Mouse (Mus musculus) stomach, postnatal 0 days (tissue): ENCODE measurements at regions not wholly inside any gene's neighbourhood (a gene's known extent, or its start where the extent isn't known, plus 50 kb on each side); places are given as distances from the start of the nearest gene placed in this dataset.

Source experiments
- ATAC-seq: fragments of 200-750 bp; cut with Nextera tagmentation; 2 replicates; pipeline ENCODE4 v1.8.0; 2017; ENCODE audit not compliant: low FRiP score, low TSS enrichment
- DNase-seq: peaks from one replicate; pipeline ENCODE4 v3.0.0-alpha.2; 2016; ENCODE audit warnings: low spot score
- H3K27ac ChIP-seq: fragments of 300-500 bp; sonication (generic); replicated peaks from 2 replicates; pipeline ENCODE4 v1.5.1; 2014; ENCODE audit warnings: mild to moderate bottlenecking, control low read depth
- H3K27me3 ChIP-seq: fragments of 300-500 bp; sonication (generic); 2 replicates; pipeline ENCODE4 v1.6.1; 2014; ENCODE audit warnings: low read length; ENCODE audit not compliant: control insufficient read depth, insufficient read depth
- H3K36me3 ChIP-seq: fragments of 300-500 bp; sonication (generic); 2 replicates; pipeline ENCODE4 v1.6.1; 2014; ENCODE audit warnings: low read length, mixed read lengths; ENCODE audit not compliant: control insufficient read depth, insufficient read depth
- H3K4me1 ChIP-seq: fragments of 300-500 bp; sonication (generic); replicated peaks from 2 replicates; pipeline ENCODE4 v1.6.1; 2014; ENCODE audit warnings: antibody characterized with exemption; ENCODE audit not compliant: control insufficient read depth, insufficient read depth
- H3K4me2 ChIP-seq: fragments of 300-500 bp; sonication (generic); replicated peaks from 2 replicates; pipeline ENCODE4 v1.6.1; 2014; ENCODE audit warnings: low read depth, mild to moderate bottlenecking, control low read depth, moderate library complexity
- H3K4me3 ChIP-seq: fragments of 300-500 bp; sonication (generic); 2 replicates; pipeline ENCODE4 v1.5.1; 2014; ENCODE audit warnings: low read depth, low read length, control low read depth
- H3K9ac ChIP-seq: fragments of 300-500 bp; sonication (generic); 2 replicates; pipeline ENCODE4 v1.6.1; 2014; ENCODE audit warnings: mild to moderate bottlenecking, low read length, control low read depth, mixed read lengths
- H3K9me3 ChIP-seq: fragments of 300-500 bp; sonication (generic); 2 replicates; pipeline ENCODE4 v1.6.1; 2016; ENCODE audit warnings: low read length; ENCODE audit not compliant: control insufficient read depth
- CTCF ChIP-seq: IDR thresholded peaks from 2 replicates; pipeline ENCODE4 v1.5.1; 2016; ENCODE audit warnings: antibody characterized with exemption, low read depth, mild to moderate bottlenecking, moderate library complexity
- EP300 ChIP-seq: optimal IDR thresholded peaks from 2 replicates; pipeline ENCODE3; 2016; ENCODE audit warnings: antibody characterized with exemption
- WGBS: fragments of 180-500 bp; shearing (Covaris S2); extraction: QIAGEN DNeasy Blood & Tissue Kit; methylation state at CpG from one replicate; pipeline ENCODE4 v1.1.7; 2014; 5-methylcytosine and 5-hydroxymethylcytosine counted together

- Histone ChIP-seq H3K27ac (no peak overlapping the region), H3K27me3 (no peaks in the 10 kb centered on the region), H3K4me1 (no peaks in the 10 kb centered on the region), H3K4me2 (no peak overlapping the region), H3K4me3 (no peak overlapping the region), H3K9me3 (no peaks in the 10 kb centered on the region), H3K36me3 (no peaks in the 10 kb centered on the region), H3K9ac (no peak overlapping the region)
- DNase-seq (no peak), ATAC-seq (no peak)
- WGBS = 65% methylated on average over 4 of the region's 4 CpGs
- no peak for TF ChIP-seq EP300
- no peak for TF ChIP-seq CTCF
Observed at GRCm38 (mm10) chr4:106018936-106019335, 229.3 kb downstream of the Gm12728 start.

- 39% methylated on average over 4 of the region's 4 CpGs for WGBS
- Histone ChIP-seq H3K27ac (no peak overlapping the region), H3K4me3 (no peak overlapping the region), H3K4me1 (no peaks in the 10 kb centered on the region), H3K9me3 (no peaks in the 10 kb centered on the region), H3K9ac (no peak overlapping the region), H3K4me2 (no peak overlapping the region), H3K36me3 (no peaks in the 10 kb centered on the region), H3K27me3 (no peaks in the 10 kb centered on the region)
- DNase-seq (no peak), ATAC-seq (no peak)
- TF ChIP-seq CTCF (no peak), EP300 (no peak)
Observed at GRCm38 (mm10) chr4:106020338-106020737, 230.7 kb downstream of the Gm12728 start.

DNA sequence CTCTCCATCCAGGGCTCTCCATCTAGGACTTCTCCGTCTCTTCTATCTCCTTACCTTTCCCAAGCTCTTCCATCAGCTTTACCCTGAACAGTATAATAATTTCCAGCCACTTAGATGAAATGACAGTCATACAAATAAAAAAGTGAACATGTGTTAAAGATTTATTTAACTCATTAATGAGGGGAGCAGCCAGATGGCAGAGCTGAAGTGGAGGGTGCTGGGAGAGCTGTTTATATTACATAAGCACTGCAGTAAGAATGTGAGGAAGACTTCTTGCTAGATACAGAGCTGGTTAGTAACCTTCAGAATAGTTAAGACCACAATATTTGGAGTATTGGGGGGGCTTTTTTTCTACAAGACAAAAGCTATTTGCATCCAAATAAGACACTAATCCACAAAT is 234.9 kb downstream of the Gm12728 start:
- no peak overlapping the region for H3K4me2 ChIP-seq
- no peak overlapping the region for H3K4me3 ChIP-seq
- H3K4me1 ChIP-seq = no peaks in the 10 kb centered on the region
- DNase-seq (no peak), ATAC-seq (no peak)
- WGBS = 92% methylated on average over 1 of the region's 1 CpGs
- TF ChIP-seq CTCF = no peak
- no peak for TF ChIP-seq EP300
- H3K9ac ChIP-seq = no peak overlapping the region
- no peaks in the 10 kb centered on the region for H3K36me3 ChIP-seq
- H3K27ac ChIP-seq = no peak overlapping the region
- no peaks in the 10 kb centered on the region for H3K9me3 ChIP-seq
- no peaks in the 10 kb centered on the region for H3K27me3 ChIP-seq

DNA sequence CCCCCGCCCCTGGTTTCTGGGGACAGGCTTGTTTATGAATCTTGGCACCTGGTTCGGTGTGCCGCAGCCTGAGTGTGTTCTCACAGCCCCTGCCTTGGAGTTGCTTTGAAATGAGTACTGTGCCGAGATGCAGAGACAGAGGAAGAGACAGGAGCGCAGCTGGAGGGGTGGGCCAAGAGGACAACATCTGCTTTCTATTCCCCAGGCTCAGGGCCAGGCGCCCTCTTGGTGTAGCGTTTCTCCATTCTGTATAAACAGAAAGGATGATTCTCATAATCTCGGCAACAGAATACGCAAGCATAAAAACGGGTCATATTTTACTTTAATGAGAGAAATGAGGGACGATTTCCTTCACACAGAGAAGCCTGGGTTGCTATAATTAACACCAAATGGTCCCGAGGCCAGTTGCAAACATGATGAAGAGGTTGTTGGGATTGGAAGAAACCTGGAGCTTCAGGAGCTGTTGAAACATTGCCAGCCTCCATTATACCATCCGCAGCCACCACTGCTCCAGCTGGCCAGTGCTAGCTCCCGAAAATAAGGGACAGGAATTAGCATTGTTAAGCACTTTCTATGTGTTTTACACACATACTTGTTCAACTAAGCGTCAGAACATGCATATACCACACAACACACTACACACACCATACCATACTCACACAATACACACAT is 236.4 kb downstream of the Gm12728 start:
- Histone ChIP-seq H3K4me2 (no peak overlapping the region; the same call in 1 of the 2 replicates), H3K4me1 (no peaks in the 10 kb centered on the region), H3K4me3 (no peak overlapping the region), H3K36me3 (no peaks in the 10 kb centered on the region), H3K9me3 (no peaks in the 10 kb centered on the region), H3K27me3 (no peaks in the 10 kb centered on the region), H3K27ac (no peak overlapping the region), H3K9ac (no peak overlapping the region)
- DNase-seq (no peak), ATAC-seq (no peak)
- TF ChIP-seq EP300 = no peak
- 0 out of 2 replicates have a peak, but pooled peaks have one; percentile 19 for TF ChIP-seq CTCF
- 41% methylated on average over 15 of the region's 15 CpGs for WGBS

DNA sequence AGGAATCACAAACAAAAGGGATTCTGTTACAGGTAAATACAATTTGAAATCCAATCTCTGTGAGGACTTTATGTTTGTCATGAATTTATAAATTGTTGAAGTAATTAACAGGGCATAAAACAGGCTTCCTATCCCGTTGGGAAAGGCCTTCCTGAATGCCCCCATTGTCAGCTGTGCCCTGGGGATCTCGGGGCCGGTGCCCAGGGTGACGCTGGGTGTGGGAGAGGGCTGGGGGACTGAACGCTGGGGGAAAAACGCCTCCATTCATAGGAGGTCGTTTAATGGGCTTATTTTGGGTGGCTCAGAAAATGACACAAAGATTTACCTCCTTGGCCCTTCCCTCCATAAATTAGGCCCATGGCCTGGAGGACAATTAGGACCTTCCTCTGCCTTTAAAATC is 250.7 kb downstream of the Gm12728 start:
- H3K4me2 ChIP-seq = no peak overlapping the region
- no peak overlapping the region for H3K9ac ChIP-seq
- H3K4me1 ChIP-seq = no peaks in the 10 kb centered on the region
- TF ChIP-seq CTCF (no peak), EP300 (no peak)
- H3K4me3 ChIP-seq = no peak overlapping the region
- H3K27ac ChIP-seq = no peak overlapping the region
- ATAC-seq (no peak), DNase-seq (no peak)
- no peaks in the 10 kb centered on the region for H3K27me3 ChIP-seq
- no peaks in the 10 kb centered on the region for H3K9me3 ChIP-seq
- H3K36me3 ChIP-seq = no peaks in the 10 kb centered on the region
- WGBS = 66% methylated on average over 7 of the region's 7 CpGs

DNA sequence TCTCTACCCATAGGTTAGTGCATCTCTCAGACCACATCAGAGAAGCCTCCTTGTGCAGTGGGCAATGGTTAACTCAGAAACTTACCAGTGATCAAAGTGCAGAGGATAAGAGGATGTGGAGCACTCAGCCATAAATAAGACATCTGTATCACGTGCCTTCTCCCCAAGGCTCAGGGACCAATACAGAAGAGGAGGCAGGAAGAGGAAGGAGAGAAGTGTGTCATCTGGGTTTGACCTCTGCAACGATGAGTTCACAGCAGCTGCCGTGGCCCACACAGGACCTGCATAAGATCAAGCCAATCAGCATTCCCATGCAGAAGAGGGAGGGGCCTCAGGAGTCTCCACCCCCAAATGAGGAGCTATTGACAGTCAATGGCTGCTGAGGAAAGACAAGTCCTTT is 252.8 kb downstream of the Gm12728 start:
- 43% methylated on average over 3 of the region's 3 CpGs for WGBS
- Histone ChIP-seq H3K9me3 (no peaks in the 10 kb centered on the region), H3K9ac (no peak overlapping the region), H3K27me3 (no peaks in the 10 kb centered on the region), H3K27ac (no peak overlapping the region), H3K36me3 (no peaks in the 10 kb centered on the region), H3K4me2 (no peak overlapping the region), H3K4me1 (no peaks in the 10 kb centered on the region), H3K4me3 (no peak overlapping the region)
- TF ChIP-seq EP300 (no peak), CTCF (no peak)
- ATAC-seq = no peak
- no peak for DNase-seq
